Mouse (Mus musculus): ENCODE measurements around the gene Nhsl1. TPM values are rescaled to one million over a fixed set of nuclear protein-coding genes. Genes with fewer than 3 reads are reported as not detected.

The Nhsl1 gene
- polyA plus RNA-seq, 1 experiment from 2014 or later = 14.9 TPM

GRCm38 (mm10) chr10:18411266-18411665 is 92.5 kb downstream of the Nhsl1 start:
- H3K9ac ChIP-seq (ENCODE audit: low read depth, low read length) = no peak overlapping the region
- H3K4me1 ChIP-seq (ENCODE audit: control insufficient read depth, insufficient read depth, low read length) = peaks cover 18% of the 10 kb centered on the region
- no peaks in the 10 kb centered on the region for H3K27me3 ChIP-seq (replicated peaks; ENCODE audit: control insufficient read depth, insufficient read depth, low read length)
- ATAC-seq (ENCODE audit: low read depth) (no peak), DNase-seq (ENCODE audit: low spot score) (no peak)
- no peak overlapping the region for H3K27ac ChIP-seq (replicated peaks; ENCODE audit: low read depth, low read length)
- no peaks in the 10 kb centered on the region for H3K9me3 ChIP-seq (ENCODE audit: control insufficient read depth, low read length)
- no peaks in the 10 kb centered on the region for H3K36me3 ChIP-seq (ENCODE audit: control insufficient read depth, insufficient read depth, low read length)
- no peak overlapping the region for H3K4me2 ChIP-seq (ENCODE audit: low read depth, low read length)
- 75% methylated on average over 2 of the region's 2 CpGs for WGBS
- no peak overlapping the region for H3K4me3 ChIP-seq (ENCODE audit: low read depth, low read length)

GRCm38 (mm10) chr10:18415946-18416345 is 97.2 kb downstream of the Nhsl1 start:
- H3K4me2 ChIP-seq (ENCODE audit: low read depth, low read length) = no peak overlapping the region
- H3K4me3 ChIP-seq (ENCODE audit: low read depth, low read length) = no peak overlapping the region
- H3K27me3 ChIP-seq (replicated peaks; ENCODE audit: control insufficient read depth, insufficient read depth, low read length) = no peaks in the 10 kb centered on the region
- no peaks in the 10 kb centered on the region for H3K36me3 ChIP-seq (ENCODE audit: control insufficient read depth, insufficient read depth, low read length)
- WGBS = 93% methylated on average over 11 of the region's 11 CpGs
- ATAC-seq (ENCODE audit: low read depth) (no peak), DNase-seq (ENCODE audit: low spot score) (no peak)
- no peak overlapping the region for H3K27ac ChIP-seq (replicated peaks; ENCODE audit: low read depth, low read length)
- no peak overlapping the region for H3K9ac ChIP-seq (ENCODE audit: low read depth, low read length)
- H3K4me1 ChIP-seq (ENCODE audit: control insufficient read depth, insufficient read depth, low read length) = peaks cover 13% of the 10 kb centered on the region
- no peaks in the 10 kb centered on the region for H3K9me3 ChIP-seq (ENCODE audit: control insufficient read depth, low read length)

GRCm38 (mm10) chr10:18418160-18418559 is 99.4 kb downstream of the Nhsl1 start:
- peaks cover 19% of the 10 kb centered on the region for H3K4me1 ChIP-seq (ENCODE audit: control insufficient read depth, insufficient read depth, low read length)
- H3K4me3 ChIP-seq (ENCODE audit: low read depth, low read length) = no peak overlapping the region
- no peak overlapping the region for H3K27ac ChIP-seq (replicated peaks; ENCODE audit: low read depth, low read length)
- ATAC-seq (ENCODE audit: low read depth) (peak; percentile 34; the same call in 1 of the 2 replicates), DNase-seq (ENCODE audit: low spot score) (peak; percentile 64)
- WGBS = 13% methylated on average over 7 of the region's 7 CpGs
- no peaks in the 10 kb centered on the region for H3K27me3 ChIP-seq (replicated peaks; ENCODE audit: control insufficient read depth, insufficient read depth, low read length)
- no peak overlapping the region for H3K9ac ChIP-seq (ENCODE audit: low read depth, low read length)
- H3K36me3 ChIP-seq (ENCODE audit: control insufficient read depth, insufficient read depth, low read length) = no peaks in the 10 kb centered on the region
- H3K4me2 ChIP-seq (ENCODE audit: low read depth, low read length) = no peak overlapping the region
- no peaks in the 10 kb centered on the region for H3K9me3 ChIP-seq (ENCODE audit: control insufficient read depth, low read length)

GRCm38 (mm10) chr10:18419508-18419907 is 100.7 kb downstream of the Nhsl1 start:
- Histone ChIP-seq H3K4me1 (ENCODE audit: control insufficient read depth, insufficient read depth, low read length) (peaks cover 19% of the 10 kb centered on the region), H3K4me3 (ENCODE audit: low read depth, low read length) (no peak overlapping the region), H3K9ac (ENCODE audit: low read depth, low read length) (no peak overlapping the region), H3K27me3 (replicated peaks; ENCODE audit: control insufficient read depth, insufficient read depth, low read length) (no peaks in the 10 kb centered on the region), H3K27ac (replicated peaks; ENCODE audit: low read depth, low read length) (no peak overlapping the region; the same call in 1 of the 2 replicates), H3K36me3 (ENCODE audit: control insufficient read depth, insufficient read depth, low read length) (no peaks in the 10 kb centered on the region), H3K9me3 (ENCODE audit: control insufficient read depth, low read length) (no peaks in the 10 kb centered on the region), H3K4me2 (ENCODE audit: low read depth, low read length) (no peak overlapping the region)
- 62% methylated on average over 10 of the region's 10 CpGs for WGBS
- no peak for DNase-seq (ENCODE audit: low spot score)
- no peak for ATAC-seq (ENCODE audit: low read depth)

- no peaks in the 10 kb centered on the region for H3K9me3 ChIP-seq (ENCODE audit: control insufficient read depth, low read length)
- 77% methylated on average over 6 of the region's 6 CpGs for WGBS
- DNase-seq (ENCODE audit: low spot score) (no peak), ATAC-seq (ENCODE audit: low read depth) (no peak)
- H3K9ac ChIP-seq (ENCODE audit: low read depth, low read length) = no peak overlapping the region
- no peak overlapping the region for H3K4me3 ChIP-seq (ENCODE audit: low read depth, low read length)
- no peaks in the 10 kb centered on the region for H3K27me3 ChIP-seq (replicated peaks; ENCODE audit: control insufficient read depth, insufficient read depth, low read length)
- H3K27ac ChIP-seq (replicated peaks; ENCODE audit: low read depth, low read length) = no peak overlapping the region
- no peak overlapping the region for H3K4me2 ChIP-seq (ENCODE audit: low read depth, low read length)
- no peaks in the 10 kb centered on the region for H3K36me3 ChIP-seq (ENCODE audit: control insufficient read depth, insufficient read depth, low read length)
- H3K4me1 ChIP-seq (ENCODE audit: control insufficient read depth, insufficient read depth, low read length) = peaks cover 19% of the 10 kb centered on the region
Measured at GRCm38 (mm10) chr10:18420259-18421000, 101.6 kb downstream of the Nhsl1 start.

GRCm38 (mm10) chr10:18422968-18423367 is 104.2 kb downstream of the Nhsl1 start:
- no peak for DNase-seq (ENCODE audit: low spot score)
- ATAC-seq (ENCODE audit: low read depth) = no peak
- H3K9me3 ChIP-seq (ENCODE audit: control insufficient read depth, low read length) = no peaks in the 10 kb centered on the region
- H3K4me3 ChIP-seq (ENCODE audit: low read depth, low read length) = no peak overlapping the region
- H3K4me1 ChIP-seq (ENCODE audit: control insufficient read depth, insufficient read depth, low read length) = peaks cover 13% of the 10 kb centered on the region
- H3K36me3 ChIP-seq (ENCODE audit: control insufficient read depth, insufficient read depth, low read length) = no peaks in the 10 kb centered on the region
- no peak overlapping the region for H3K9ac ChIP-seq (ENCODE audit: low read depth, low read length)
- no peak overlapping the region for H3K4me2 ChIP-seq (ENCODE audit: low read depth, low read length)
- WGBS = 41% methylated on average over 3 of the region's 3 CpGs
- H3K27me3 ChIP-seq (replicated peaks; ENCODE audit: control insufficient read depth, insufficient read depth, low read length) = no peaks in the 10 kb centered on the region
- no peak overlapping the region for H3K27ac ChIP-seq (replicated peaks; ENCODE audit: low read depth, low read length)

GRCm38 (mm10) chr10:18423557-18423956 is 104.8 kb downstream of the Nhsl1 start:
- peak; percentile 35; the same call in 1 of the 2 replicates for ATAC-seq (ENCODE audit: low read depth)
- Histone ChIP-seq H3K4me1 (ENCODE audit: control insufficient read depth, insufficient read depth, low read length) (peaks cover 9% of the 10 kb centered on the region; the same call in 1 of the 2 replicates), H3K36me3 (ENCODE audit: control insufficient read depth, insufficient read depth, low read length) (no peaks in the 10 kb centered on the region), H3K9ac (ENCODE audit: low read depth, low read length) (no peak overlapping the region), H3K4me2 (ENCODE audit: low read depth, low read length) (no peak overlapping the region), H3K4me3 (ENCODE audit: low read depth, low read length) (no peak overlapping the region), H3K9me3 (ENCODE audit: control insufficient read depth, low read length) (no peaks in the 10 kb centered on the region), H3K27ac (replicated peaks; ENCODE audit: low read depth, low read length) (no peak overlapping the region), H3K27me3 (replicated peaks; ENCODE audit: control insufficient read depth, insufficient read depth, low read length) (no peaks in the 10 kb centered on the region)
- 64% methylated on average over 9 of the region's 9 CpGs for WGBS
- peak; percentile 38 for DNase-seq (ENCODE audit: low spot score)

GRCm38 (mm10) chr10:18427866-18428265 is 109.1 kb downstream of the Nhsl1 start:
- no peak for DNase-seq (ENCODE audit: low spot score)
- WGBS = 91% methylated on average over 9 of the region's 9 CpGs
- H3K27ac ChIP-seq (replicated peaks; ENCODE audit: low read depth, low read length) = no peak overlapping the region
- no peaks in the 10 kb centered on the region for H3K27me3 ChIP-seq (replicated peaks; ENCODE audit: control insufficient read depth, insufficient read depth, low read length)
- peaks cover 7% of the 10 kb centered on the region; the same call in 1 of the 2 replicates for H3K4me1 ChIP-seq (ENCODE audit: control insufficient read depth, insufficient read depth, low read length)
- H3K4me3 ChIP-seq (ENCODE audit: low read depth, low read length) = no peak overlapping the region
- peaks cover 9% of the 10 kb centered on the region; the same call in 1 of the 2 replicates for H3K36me3 ChIP-seq (ENCODE audit: control insufficient read depth, insufficient read depth, low read length)
- H3K4me2 ChIP-seq (ENCODE audit: low read depth, low read length) = no peak overlapping the region
- no peaks in the 10 kb centered on the region for H3K9me3 ChIP-seq (ENCODE audit: control insufficient read depth, low read length)
- no peak for ATAC-seq (ENCODE audit: low read depth)
- H3K9ac ChIP-seq (ENCODE audit: low read depth, low read length) = no peak overlapping the region

- no peak overlapping the region for H3K27ac ChIP-seq (replicated peaks; ENCODE audit: low read depth, low read length)
- ATAC-seq (ENCODE audit: low read depth) (no peak), DNase-seq (ENCODE audit: low spot score) (no peak)
- H3K4me1 ChIP-seq (ENCODE audit: control insufficient read depth, insufficient read depth, low read length) = peaks cover 4% of the 10 kb centered on the region; the same call in 1 of the 2 replicates
- no peaks in the 10 kb centered on the region for H3K9me3 ChIP-seq (ENCODE audit: control insufficient read depth, low read length)
- no peak overlapping the region for H3K4me3 ChIP-seq (ENCODE audit: low read depth, low read length)
- WGBS = 93% methylated on average over 3 of the region's 3 CpGs
- H3K36me3 ChIP-seq (ENCODE audit: control insufficient read depth, insufficient read depth, low read length) = peaks cover 9% of the 10 kb centered on the region; the same call in 1 of the 2 replicates
- no peak overlapping the region for H3K4me2 ChIP-seq (ENCODE audit: low read depth, low read length)
- no peaks in the 10 kb centered on the region for H3K27me3 ChIP-seq (replicated peaks; ENCODE audit: control insufficient read depth, insufficient read depth, low read length)
- H3K9ac ChIP-seq (ENCODE audit: low read depth, low read length) = no peak overlapping the region
Measured at GRCm38 (mm10) chr10:18429533-18429932, 110.7 kb downstream of the Nhsl1 start.
